Mouse (Mus musculus): ENCODE data around the gene Slc38a3. TPM values are rescaled to one million over a fixed set of nuclear protein-coding genes. Genes with fewer than 3 reads are reported as not detected.

Gene Slc38a3
- polyA plus RNA-seq, 1 experiment: 145 TPM

- Histone ChIP-seq H3K27me3 (ENCODE audit: control insufficient read depth, insufficient read depth, low read length) (no peaks in the 10 kb centered on the region), H3K4me3 (replicated peaks; ENCODE audit: insufficient read depth, low read depth, low read length) (no peak overlapping the region), H3K4me1 (ENCODE audit: control insufficient read depth, insufficient read depth, low read length) (no peaks in the 10 kb centered on the region), H3K27ac (ENCODE audit: insufficient read depth, low read length) (peak overlapping the region; percentile 32; the same call in 1 of the 2 replicates)
- TF ChIP-seq POLR2A (IDR thresholded peaks at IDR 0.05; ENCODE audit: borderline replicate concordance, insufficient read depth, low read length) (no peak), CTCF (IDR thresholded peaks at IDR 0.05; ENCODE audit: borderline replicate concordance, insufficient read depth, low read depth, low read length) (no peak)
- peak; percentile 34 to 61 for DNase-seq
- WGBS: 28% methylated on average over 10 of the region's 10 CpGs
Observed at GRCm38 (mm10) chr9:107659551-107659950, 9.8 kb downstream of the Slc38a3 start.

- no peak overlapping the region for H3K27ac ChIP-seq (ENCODE audit: insufficient read depth, low read length)
- WGBS: 93% methylated on average over 6 of the region's 6 CpGs
Observed at GRCm38 (mm10) chr9:107658096-107658495, 11.2 kb downstream of the Slc38a3 start.

GRCm38 (mm10) chr9:107657144-107657543 is 12.2 kb downstream of the Slc38a3 start:
- Histone ChIP-seq H3K4me3 (replicated peaks; ENCODE audit: insufficient read depth, low read depth, low read length) (no peak overlapping the region), H3K4me1 (ENCODE audit: control insufficient read depth, insufficient read depth, low read length) (no peaks in the 10 kb centered on the region), H3K27ac (ENCODE audit: insufficient read depth, low read length) (no peak overlapping the region), H3K27me3 (ENCODE audit: control insufficient read depth, insufficient read depth, low read length) (no peaks in the 10 kb centered on the region)
- no peak for DNase-seq
- 84% methylated on average over 5 of the region's 5 CpGs for WGBS
- TF ChIP-seq POLR2A (IDR thresholded peaks at IDR 0.05; ENCODE audit: borderline replicate concordance, insufficient read depth, low read length) (no peak), CTCF (IDR thresholded peaks at IDR 0.05; ENCODE audit: borderline replicate concordance, insufficient read depth, low read depth, low read length) (no peak)

More at GRCm38 (mm10) chr9:107658096-107658495, 11.2 kb downstream of the Slc38a3 start:
- no peak for TF ChIP-seq POLR2A (IDR thresholded peaks at IDR 0.05; ENCODE audit: borderline replicate concordance, insufficient read depth, low read length)
- TF ChIP-seq CTCF (IDR thresholded peaks at IDR 0.05; ENCODE audit: borderline replicate concordance, insufficient read depth, low read depth, low read length): no peak
- no peaks in the 10 kb centered on the region for H3K4me1 ChIP-seq (ENCODE audit: control insufficient read depth, insufficient read depth, low read length)
- no peak for DNase-seq
- no peak overlapping the region for H3K4me3 ChIP-seq (replicated peaks; ENCODE audit: insufficient read depth, low read depth, low read length)
- no peaks in the 10 kb centered on the region for H3K27me3 ChIP-seq (ENCODE audit: control insufficient read depth, insufficient read depth, low read length)

GRCm38 (mm10) chr9:107654585-107654984 is 14.7 kb downstream of the Slc38a3 start:
- Histone ChIP-seq H3K27me3 (ENCODE audit: control insufficient read depth, insufficient read depth, low read length) (no peaks in the 10 kb centered on the region), H3K27ac (ENCODE audit: insufficient read depth, low read length) (no peak overlapping the region), H3K4me1 (ENCODE audit: control insufficient read depth, insufficient read depth, low read length) (no peaks in the 10 kb centered on the region), H3K4me3 (replicated peaks; ENCODE audit: insufficient read depth, low read depth, low read length) (no peak overlapping the region)
- WGBS: 87% methylated on average over 4 of the region's 4 CpGs
- DNase-seq: no peak
- no peak for TF ChIP-seq CTCF (IDR thresholded peaks at IDR 0.05; ENCODE audit: borderline replicate concordance, insufficient read depth, low read depth, low read length)
- TF ChIP-seq POLR2A (IDR thresholded peaks at IDR 0.05; ENCODE audit: borderline replicate concordance, insufficient read depth, low read length): no peak

GRCm38 (mm10) chr9:107653474-107653873 is 15.9 kb downstream of the Slc38a3 start:
- no peaks in the 10 kb centered on the region for H3K4me1 ChIP-seq (ENCODE audit: control insufficient read depth, insufficient read depth, low read length)
- TF ChIP-seq POLR2A (IDR thresholded peaks at IDR 0.05; ENCODE audit: borderline replicate concordance, insufficient read depth, low read length): no peak
- no peak for TF ChIP-seq CTCF (IDR thresholded peaks at IDR 0.05; ENCODE audit: borderline replicate concordance, insufficient read depth, low read depth, low read length)
- no peak for DNase-seq
- 84% methylated on average over 2 of the region's 2 CpGs for WGBS
- H3K27ac ChIP-seq (ENCODE audit: insufficient read depth, low read length): no peak overlapping the region
- no peak overlapping the region for H3K4me3 ChIP-seq (replicated peaks; ENCODE audit: insufficient read depth, low read depth, low read length)
- no peaks in the 10 kb centered on the region for H3K27me3 ChIP-seq (ENCODE audit: control insufficient read depth, insufficient read depth, low read length)

- Histone ChIP-seq H3K4me1 (ENCODE audit: control insufficient read depth, insufficient read depth, low read length) (no peaks in the 10 kb centered on the region), H3K27ac (ENCODE audit: insufficient read depth, low read length) (no peak overlapping the region)
- no peak for TF ChIP-seq CTCF (IDR thresholded peaks at IDR 0.05; ENCODE audit: borderline replicate concordance, insufficient read depth, low read depth, low read length)
- TF ChIP-seq POLR2A (IDR thresholded peaks at IDR 0.05; ENCODE audit: borderline replicate concordance, insufficient read depth, low read length): no peak
Observed at GRCm38 (mm10) chr9:107650708-107651481, 18.4 kb downstream of the Slc38a3 start.

GRCm38 (mm10) chr9:107650225-107650624 is 19.1 kb downstream of the Slc38a3 start:
- TF ChIP-seq CTCF (IDR thresholded peaks at IDR 0.05; ENCODE audit: borderline replicate concordance, insufficient read depth, low read depth, low read length): no peak
- no peak for TF ChIP-seq POLR2A (IDR thresholded peaks at IDR 0.05; ENCODE audit: borderline replicate concordance, insufficient read depth, low read length)
- no peak overlapping the region for H3K27ac ChIP-seq (ENCODE audit: insufficient read depth, low read length)
- H3K27me3 ChIP-seq (ENCODE audit: control insufficient read depth, insufficient read depth, low read length): no peaks in the 10 kb centered on the region
- no peak overlapping the region for H3K4me3 ChIP-seq (replicated peaks; ENCODE audit: insufficient read depth, low read depth, low read length)
- H3K4me1 ChIP-seq (ENCODE audit: control insufficient read depth, insufficient read depth, low read length): no peaks in the 10 kb centered on the region
- DNase-seq: no peak
- 47% methylated on average over 7 of the region's 7 CpGs for WGBS

More at GRCm38 (mm10) chr9:107650708-107651481, 18.4 kb downstream of the Slc38a3 start:
- no peaks in the 10 kb centered on the region for H3K27me3 ChIP-seq (ENCODE audit: control insufficient read depth, insufficient read depth, low read length)
- 33% methylated on average over 12 of the region's 12 CpGs for WGBS
- no peak for DNase-seq
- no peak overlapping the region for H3K4me3 ChIP-seq (replicated peaks; ENCODE audit: insufficient read depth, low read depth, low read length)

- H3K4me3 ChIP-seq (replicated peaks; ENCODE audit: insufficient read depth, low read depth, low read length): no peak overlapping the region
- H3K4me1 ChIP-seq (ENCODE audit: control insufficient read depth, insufficient read depth, low read length): no peaks in the 10 kb centered on the region
- no peak overlapping the region for H3K27ac ChIP-seq (ENCODE audit: insufficient read depth, low read length)
- no peaks in the 10 kb centered on the region for H3K27me3 ChIP-seq (ENCODE audit: control insufficient read depth, insufficient read depth, low read length)
- no peak for TF ChIP-seq CTCF (IDR thresholded peaks at IDR 0.05; ENCODE audit: borderline replicate concordance, insufficient read depth, low read depth, low read length)
- TF ChIP-seq POLR2A (IDR thresholded peaks at IDR 0.05; ENCODE audit: borderline replicate concordance, insufficient read depth, low read length): no peak
- 90% methylated on average over 3 of the region's 3 CpGs for WGBS
- DNase-seq: no peak
Observed at GRCm38 (mm10) chr9:107648767-107649166, 20.6 kb downstream of the Slc38a3 start.

All from cerebellum, adult 2 months (tissue).